Mouse (Mus musculus) monocyte, adult 2 months (primary cell): ENCODE results near the gene Crispld2.

Source experiments
- DNase-seq, 2 experiments: peaks; one replicate each; pipeline ENCODE4 v3.0.0; 2022; ENCODE audit warnings: low spot score in 2 of 2, low read depth in 1 of 2

Gene Crispld2

DNA sequence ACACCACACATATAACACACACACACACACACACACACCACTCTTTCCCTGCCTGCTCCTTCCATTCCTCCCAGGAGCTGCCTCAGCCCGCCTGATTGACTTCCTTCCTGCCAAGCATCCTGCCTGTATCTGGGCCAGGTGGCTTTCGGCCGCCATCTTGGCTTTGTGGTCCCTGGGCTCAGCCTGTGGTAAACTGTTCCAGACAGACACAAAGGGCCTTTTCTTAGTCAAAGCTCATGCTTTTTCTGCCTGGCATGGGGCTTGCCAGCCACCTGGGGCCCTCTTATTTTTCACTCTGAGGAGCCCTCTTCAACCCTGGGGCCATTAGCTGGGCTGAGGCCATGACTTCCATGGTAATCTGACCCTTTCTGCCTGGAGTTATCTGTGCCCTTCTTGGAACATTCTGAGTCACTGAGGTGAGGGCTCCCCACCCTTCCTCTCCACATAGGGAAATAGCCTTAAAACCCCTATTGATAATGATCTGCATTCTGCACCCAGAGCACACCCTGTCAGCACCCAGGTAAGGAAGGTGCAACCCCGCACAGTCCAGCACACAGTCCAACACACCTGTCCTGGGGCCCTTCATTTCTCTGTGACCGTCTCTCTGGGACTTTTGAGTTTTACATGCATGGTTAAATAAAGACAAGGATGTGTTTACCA, 40.4 kb downstream of the Crispld2 start:
- DNase-seq: no peak

- no peak for DNase-seq
These were observed 42.2 kb downstream of the Crispld2 start for GRCm38 (mm10) chr8:120034471-120034870.

- no peak for DNase-seq
These were observed 43.9 kb downstream of the Crispld2 start for GRCm38 (mm10) chr8:120036111-120036510.

GRCm38 (mm10) chr8:120036578-120036977, 44.3 kb downstream of the Crispld2 start:
- DNase-seq: no peak

- no peak for DNase-seq
These were observed 45.0 kb downstream of the Crispld2 start for GRCm38 (mm10) chr8:120037199-120037598.

- DNase-seq: no peak
These were observed 45.4 kb downstream of the Crispld2 start for GRCm38 (mm10) chr8:120037611-120038010.

- DNase-seq: no peak
These were observed 46.5 kb downstream of the Crispld2 start for GRCm38 (mm10) chr8:120038741-120039140.

DNA sequence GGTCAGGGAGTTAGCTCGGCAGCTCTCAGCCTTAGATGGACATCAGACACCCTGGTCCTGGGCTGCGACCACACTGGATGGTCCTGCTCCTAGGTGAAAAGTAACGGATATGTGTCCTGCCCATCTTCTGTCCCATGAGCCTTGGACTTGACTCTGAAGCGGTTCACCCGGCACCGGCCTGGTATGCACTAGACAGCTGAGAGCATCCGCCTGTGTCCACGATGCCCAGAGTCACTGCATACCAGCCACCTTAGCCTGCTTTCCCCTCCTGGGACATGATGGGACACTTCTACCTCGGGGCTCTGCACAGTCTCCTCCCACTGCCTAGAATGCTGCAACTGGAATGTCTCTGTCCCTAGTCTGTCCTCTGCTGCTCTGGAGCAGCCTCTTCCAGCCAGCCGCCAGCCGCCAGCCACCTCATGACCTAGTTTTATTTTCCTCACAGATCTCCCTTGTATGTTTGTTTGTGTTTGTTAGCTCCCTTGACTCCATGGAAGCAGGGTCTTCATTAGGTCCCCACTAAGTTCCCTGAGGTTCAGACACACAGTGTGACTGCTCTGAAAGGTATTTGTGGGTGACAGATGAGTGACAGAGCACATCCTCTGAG, 47.2 kb downstream of the Crispld2 start:
- DNase-seq: no peak

GRCm38 (mm10) chr8:120040861-120041260, 48.6 kb downstream of the Crispld2 start:
- DNase-seq: peak; percentile 29 to 47

DNA sequence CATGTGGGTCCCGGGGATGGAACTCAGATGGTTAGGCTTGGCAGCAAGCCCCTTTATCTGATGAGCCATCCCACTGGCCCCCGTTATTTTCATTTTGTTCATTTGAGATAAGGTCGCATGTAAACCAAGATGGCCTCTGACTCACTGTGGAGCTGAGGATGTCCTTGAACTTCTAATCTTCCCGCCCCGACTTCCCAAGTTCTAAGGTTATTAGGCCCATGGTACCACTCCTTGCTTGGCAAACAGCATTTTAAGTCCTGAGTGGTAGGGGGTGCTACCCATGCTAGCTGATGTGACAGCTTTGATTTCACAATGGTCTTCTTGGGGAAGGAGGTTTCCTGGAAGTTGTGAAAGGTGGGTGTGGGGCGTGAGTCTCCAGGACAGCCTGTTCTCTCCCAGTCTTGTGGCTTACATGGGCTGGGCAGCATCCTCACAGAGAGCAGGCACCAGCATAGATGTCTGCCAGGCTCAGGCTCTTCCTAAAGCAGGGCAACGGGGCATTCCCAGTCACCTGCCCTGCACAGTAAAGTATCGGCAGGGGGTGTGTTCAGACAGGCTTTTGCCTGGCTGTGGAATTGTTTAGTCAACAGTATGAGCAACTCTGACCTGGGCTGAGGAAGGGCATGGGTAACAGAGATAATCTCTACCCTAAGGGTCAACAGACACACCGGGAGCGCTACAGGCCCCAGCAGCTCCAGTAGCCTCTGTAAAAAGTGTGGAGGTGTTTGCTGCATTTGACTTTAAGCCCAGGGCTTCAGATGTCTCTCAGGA, 50.5 kb downstream of the Crispld2 start:
- DNase-seq: no peak

- DNase-seq: peak in 1 of 2 experiments; percentile 26
These were observed 52.7 kb downstream of the Crispld2 start for GRCm38 (mm10) chr8:120044907-120045306.

GRCm38 (mm10) chr8:120045471-120045870, 53.2 kb downstream of the Crispld2 start:
- DNase-seq: no peak

DNA sequence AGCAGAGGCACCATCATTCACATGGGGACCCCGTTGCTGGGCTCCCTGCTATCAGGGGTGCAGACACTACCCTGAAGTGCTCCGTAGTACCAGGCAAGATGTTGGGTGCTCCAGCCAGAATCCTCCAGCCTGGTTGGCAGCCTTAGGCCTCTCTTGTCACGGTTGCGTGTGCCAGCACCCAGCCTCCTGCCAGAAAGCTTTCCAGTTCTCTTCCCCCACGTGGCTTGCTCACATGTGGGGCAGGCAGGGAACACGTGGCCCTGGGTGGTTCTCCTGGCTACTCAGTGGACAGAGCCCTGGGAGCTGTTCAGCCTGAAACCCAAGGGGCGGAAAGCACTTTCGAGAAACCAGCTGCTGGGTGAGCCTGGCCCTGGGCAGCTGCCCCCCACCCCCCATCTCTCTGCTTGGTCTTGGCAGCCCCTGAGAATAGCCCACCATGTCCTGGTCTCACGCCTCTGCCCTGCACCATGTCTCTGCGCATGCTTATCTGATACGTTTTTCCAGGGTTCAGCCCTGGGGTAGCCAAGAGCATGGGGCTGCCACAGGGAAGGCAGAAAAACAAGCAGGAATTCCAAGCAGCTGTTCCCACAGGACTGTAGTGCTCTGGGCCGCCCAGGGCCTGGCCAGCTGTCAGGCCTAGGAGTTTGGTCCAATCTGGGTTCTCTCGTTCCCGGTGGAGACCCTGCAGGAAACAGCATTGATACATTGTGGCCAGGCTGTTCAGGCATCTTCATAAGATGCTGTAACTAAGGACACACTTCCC, 54.2 kb downstream of the Crispld2 start:
- DNase-seq: no peak

DNA sequence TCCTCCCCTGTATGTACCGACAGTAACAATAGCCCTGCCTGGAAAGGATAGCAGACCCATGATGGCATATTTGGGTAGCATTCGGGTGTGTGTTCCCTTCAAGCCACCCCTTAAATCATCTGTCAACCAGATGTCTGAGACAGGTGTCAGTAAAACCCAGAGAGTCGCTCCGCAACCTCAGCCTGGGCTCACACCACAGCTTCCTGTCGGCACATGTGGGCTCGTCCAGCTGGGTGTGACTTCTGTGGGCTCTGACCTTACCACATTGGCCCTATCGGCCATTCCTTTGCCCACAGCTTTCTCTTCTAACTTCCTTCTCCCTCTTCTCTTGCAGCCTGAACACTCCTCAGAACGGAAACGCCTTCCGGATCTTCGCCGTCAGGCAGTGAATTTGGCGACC, 57.7 kb downstream of the Crispld2 start:
- peak in 1 of 2 experiments; percentile 29 for DNase-seq

DNA sequence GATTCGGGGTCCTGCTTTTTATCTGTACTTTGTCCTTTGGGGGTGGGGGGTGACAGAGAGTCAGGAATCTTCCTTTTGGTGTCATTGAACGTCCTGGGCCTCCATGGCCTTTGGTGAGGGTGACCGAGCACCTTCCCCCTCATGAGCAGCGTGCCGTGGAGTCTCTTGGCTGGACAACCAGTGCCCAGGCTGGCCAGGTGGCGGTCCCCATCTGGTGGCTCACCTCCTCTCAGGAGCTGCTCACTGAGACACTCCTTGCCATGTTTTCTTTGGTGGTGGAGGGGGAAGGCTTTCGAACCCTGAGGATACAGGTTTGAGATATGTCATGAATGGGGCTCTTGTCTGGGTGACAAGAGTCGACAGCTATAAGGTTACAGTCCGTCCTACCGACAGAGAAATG, 58.1 kb downstream of the Crispld2 start:
- no peak for DNase-seq

DNA sequence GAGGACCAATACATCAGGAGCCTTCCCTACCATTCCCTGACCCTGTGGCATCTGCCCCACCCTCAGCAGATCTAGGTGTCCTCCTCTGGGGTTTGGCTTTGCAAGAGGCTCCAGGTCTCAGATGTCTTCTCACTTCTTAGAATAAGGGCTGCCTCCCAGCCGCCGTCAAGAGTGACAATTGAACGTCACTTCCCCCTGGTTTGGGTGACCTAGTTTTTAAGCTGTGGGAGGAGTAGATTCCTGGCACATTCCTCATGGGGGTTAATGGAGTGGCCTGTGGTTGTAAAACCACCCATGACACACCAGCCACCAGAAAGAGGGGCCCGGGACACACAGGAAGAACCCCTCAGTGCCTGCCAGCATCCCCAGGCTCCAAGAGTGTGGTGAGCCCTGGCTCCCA, 58.8 kb downstream of the Crispld2 start:
- peak in 1 of 2 experiments; percentile 18 for DNase-seq

GRCm38 (mm10) chr8:120051908-120052307, 59.7 kb downstream of the Crispld2 start:
- no peak for DNase-seq

DNA sequence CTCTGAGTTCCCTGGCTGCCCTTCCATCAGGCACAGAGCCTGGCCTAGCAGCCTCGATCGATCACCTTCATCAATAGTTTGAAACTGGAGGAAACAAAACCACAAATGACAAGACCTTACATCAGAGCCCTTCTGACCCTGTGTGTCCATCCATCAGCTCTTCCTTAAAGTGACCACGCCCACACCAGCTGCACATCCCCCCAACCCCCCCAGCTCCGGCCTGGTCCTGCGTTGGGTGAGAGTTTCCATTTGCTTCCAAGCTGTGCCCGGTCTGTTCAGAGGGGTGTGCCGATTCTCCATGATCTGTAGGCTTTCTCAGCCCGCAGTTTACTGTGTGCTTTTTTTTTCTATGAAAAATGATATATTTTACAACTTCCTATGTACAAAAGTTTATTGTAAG, 60.1 kb downstream of the Crispld2 start:
- no peak for DNase-seq

DNA sequence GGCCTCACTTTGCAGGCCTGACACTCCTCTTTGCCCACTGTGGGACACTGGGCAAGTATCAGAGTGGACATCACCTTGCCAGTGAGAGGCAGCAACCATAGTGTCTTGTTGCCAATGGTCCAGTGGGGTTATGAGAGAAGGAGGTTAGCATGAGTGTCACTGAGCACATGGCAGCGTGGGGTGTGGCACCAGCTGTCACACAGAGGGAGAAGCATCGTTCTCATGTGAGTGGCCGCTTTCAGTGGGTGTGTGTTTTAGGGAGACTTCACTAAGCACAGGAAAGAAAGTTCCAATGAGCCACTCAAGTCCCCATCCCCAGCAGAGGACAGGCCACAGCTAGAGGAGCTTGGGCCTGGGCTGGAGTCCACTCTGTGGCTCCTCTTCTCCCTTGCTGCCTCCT, 62.6 kb downstream of the Crispld2 start:
- no peak for DNase-seq

- DNase-seq: no peak
These were observed 64.8 kb downstream of the Crispld2 start for GRCm38 (mm10) chr8:120057078-120057477.

GRCm38 (mm10) chr8:120062742-120063141, 70.5 kb downstream of the Crispld2 start:
- DNase-seq: no peak
